Mouse (Mus musculus): Measurements from ENCODE around the gene Mtm1. TPM values are rescaled to one million over a fixed set of nuclear protein-coding genes. Genes with fewer than 3 reads are reported as not detected.
A peak's percentile ranks its signal among the peaks of the same experiment; 100 is the strongest.
"Not testable (repeated sequence)": the region's sequence is repeated elsewhere in the genome, so short reads cannot be mapped to it uniquely, and the experiment has no call there.

Gene Mtm1
- polyA plus RNA-seq, 1 experiment from 2014 or later, result 5.4 TPM

DNA sequence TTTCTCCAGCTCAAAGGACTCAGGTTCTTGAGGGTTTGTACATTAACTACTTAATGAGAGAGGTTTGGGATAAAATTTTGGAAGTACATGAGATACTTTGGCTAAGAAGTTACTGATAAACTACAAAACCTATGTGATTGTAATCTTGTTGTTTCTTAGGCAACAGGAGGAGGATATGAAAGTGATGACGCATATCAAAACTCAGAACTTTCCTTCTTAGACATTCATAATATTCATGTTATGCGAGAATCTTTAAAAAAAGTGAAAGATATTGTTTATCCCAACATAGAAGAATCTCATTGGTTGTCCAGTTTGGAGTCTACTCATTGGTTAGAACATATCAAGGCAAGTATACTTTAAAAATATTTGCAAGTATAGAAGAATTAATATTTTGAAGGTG lies 85.4 kb downstream of the Mtm1 start:
- Histone ChIP-seq H3K4me2 (ENCODE audit: low read length) (no peak overlapping the region), H3K4me3 (replicated peaks; ENCODE audit: low read depth, low read length) (no peak overlapping the region), H3K4me1 (replicated peaks; ENCODE audit: insufficient read depth, low read length) (no peaks in the 10 kb centered on the region), H3K27ac (no peak overlapping the region), H3K27me3 (ENCODE audit: insufficient read depth, low read length) (no peaks in the 10 kb centered on the region), H3K9ac (ENCODE audit: low read depth, low read length) (no peak overlapping the region), H3K36me3 (ENCODE audit: insufficient read depth, low read length) (no peaks in the 10 kb centered on the region), H3K9me3 (replicated peaks; ENCODE audit: low read length) (no peaks in the 10 kb centered on the region)
- 76% methylated on average over 2 of the region's 2 CpGs for WGBS
- ATAC-seq (replicated peaks; ENCODE audit: low FRiP score, low read depth) (no peak), DNase-seq (ENCODE audit: low spot score) (no peak)
- no peak for TF ChIP-seq CTCF (IDR thresholded peaks at IDR 0.05; ENCODE audit: low read depth)

DNA sequence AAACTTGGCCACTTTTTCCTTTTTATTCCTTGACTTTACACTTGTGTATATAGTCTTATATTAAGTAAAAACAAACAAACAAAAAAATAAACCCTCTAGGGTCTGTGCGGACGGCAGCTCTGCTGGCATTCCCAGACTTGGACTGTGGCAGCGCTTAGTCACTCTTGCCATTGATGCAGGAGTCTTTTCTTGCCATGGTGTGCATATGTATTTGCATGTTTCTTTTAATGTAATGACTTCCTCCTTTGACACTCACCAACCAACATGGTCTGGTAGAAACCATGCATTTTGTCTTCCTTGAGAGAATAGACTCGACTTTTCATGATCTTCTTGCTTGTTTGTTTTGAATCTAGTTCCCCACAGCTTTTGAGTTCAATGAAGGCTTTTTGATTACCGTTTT lies 91.6 kb downstream of the Mtm1 start:
- WGBS, result 85% methylated on average over 5 of the region's 5 CpGs
- DNase-seq (ENCODE audit: low spot score) (no peak), ATAC-seq (replicated peaks; ENCODE audit: low FRiP score, low read depth) (no peak)
- Histone ChIP-seq H3K9ac (ENCODE audit: low read depth, low read length) (no peak overlapping the region), H3K4me1 (replicated peaks; ENCODE audit: insufficient read depth, low read length) (no peaks in the 10 kb centered on the region), H3K4me2 (ENCODE audit: low read length) (no peak overlapping the region), H3K27ac (no peak overlapping the region), H3K4me3 (replicated peaks; ENCODE audit: low read depth, low read length) (no peak overlapping the region), H3K27me3 (ENCODE audit: insufficient read depth, low read length) (no peaks in the 10 kb centered on the region), H3K36me3 (ENCODE audit: insufficient read depth, low read length) (no peaks in the 10 kb centered on the region), H3K9me3 (replicated peaks; ENCODE audit: low read length) (no peaks in the 10 kb centered on the region)
- no peak for TF ChIP-seq CTCF (IDR thresholded peaks at IDR 0.05; ENCODE audit: low read depth)

GRCm38 (mm10) chrX:71311229-71311628 lies 100.7 kb downstream of the Mtm1 start:
- H3K9ac ChIP-seq (ENCODE audit: low read depth, low read length), result no peak overlapping the region
- DNase-seq (ENCODE audit: low spot score) (peak; percentile 65), ATAC-seq (replicated peaks; ENCODE audit: low FRiP score, low read depth) (no peak)
- H3K4me2 ChIP-seq (ENCODE audit: low read length), result no peak overlapping the region
- H3K4me1 ChIP-seq (replicated peaks; ENCODE audit: insufficient read depth, low read length), result no peaks in the 10 kb centered on the region
- no peak overlapping the region for H3K4me3 ChIP-seq (replicated peaks; ENCODE audit: low read depth, low read length)
- no peaks in the 10 kb centered on the region for H3K36me3 ChIP-seq (ENCODE audit: insufficient read depth, low read length)
- H3K27me3 ChIP-seq (ENCODE audit: insufficient read depth, low read length), result no peaks in the 10 kb centered on the region
- H3K27ac ChIP-seq, result no peak overlapping the region
- WGBS, result 34% methylated on average over 8 of the region's 8 CpGs
- H3K9me3 ChIP-seq (replicated peaks; ENCODE audit: low read length), result no peaks in the 10 kb centered on the region
- peak; percentile 86 for TF ChIP-seq CTCF (IDR thresholded peaks at IDR 0.05; ENCODE audit: low read depth)

- H3K4me2 ChIP-seq (ENCODE audit: low read length), result no peak overlapping the region
- 90% methylated on average over 5 of the region's 5 CpGs for WGBS
- H3K36me3 ChIP-seq (ENCODE audit: insufficient read depth, low read length), result no peaks in the 10 kb centered on the region
- DNase-seq (ENCODE audit: low spot score), result no peak
- H3K9ac ChIP-seq (ENCODE audit: low read depth, low read length), result no peak overlapping the region
- no peaks in the 10 kb centered on the region for H3K4me1 ChIP-seq (replicated peaks; ENCODE audit: insufficient read depth, low read length)
- H3K27ac ChIP-seq, result no peak overlapping the region
- no peak for TF ChIP-seq CTCF (IDR thresholded peaks at IDR 0.05; ENCODE audit: low read depth)
- ATAC-seq (replicated peaks; ENCODE audit: low FRiP score, low read depth), result no peak
- no peak overlapping the region for H3K4me3 ChIP-seq (replicated peaks; ENCODE audit: low read depth, low read length)
- H3K27me3 ChIP-seq (ENCODE audit: insufficient read depth, low read length), result no peaks in the 10 kb centered on the region
- H3K9me3 ChIP-seq (replicated peaks; ENCODE audit: low read length), result no peaks in the 10 kb centered on the region
These were observed 103.8 kb downstream of the Mtm1 start for GRCm38 (mm10) chrX:71314380-71314779.

DNA sequence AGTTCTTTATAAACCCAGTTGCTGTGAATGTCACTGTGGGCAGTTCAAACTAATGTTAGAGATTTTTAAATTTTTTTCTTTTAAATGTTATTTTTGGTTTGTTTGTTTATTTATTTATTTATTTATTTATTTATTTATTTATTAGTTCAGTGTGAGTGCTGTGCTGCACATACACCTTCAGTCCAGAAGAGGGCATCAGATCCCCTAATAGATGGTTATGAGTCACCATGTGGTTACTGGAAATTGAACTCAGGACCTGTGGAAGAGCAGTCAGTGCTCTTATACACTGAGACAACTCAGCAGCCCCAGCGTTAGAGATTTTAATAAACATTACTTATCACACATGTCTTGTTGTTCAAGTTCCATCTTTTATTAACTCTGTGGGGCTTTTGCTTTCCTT lies 141.5 kb downstream of the Mtm1 start:
- Histone ChIP-seq H3K4me2 (ENCODE audit: low read length) (no peak overlapping the region), H3K9ac (ENCODE audit: low read depth, low read length) (no peak overlapping the region), H3K27ac (no peak overlapping the region), H3K27me3 (ENCODE audit: insufficient read depth, low read length) (no peaks in the 10 kb centered on the region), H3K9me3 (replicated peaks; ENCODE audit: low read length) (no peaks in the 10 kb centered on the region), H3K36me3 (ENCODE audit: insufficient read depth, low read length) (no peaks in the 10 kb centered on the region), H3K4me1 (replicated peaks; ENCODE audit: insufficient read depth, low read length) (no peaks in the 10 kb centered on the region), H3K4me3 (replicated peaks; ENCODE audit: low read depth, low read length) (no peak overlapping the region)
- peak; percentile 7 for DNase-seq (ENCODE audit: low spot score)
- 68% methylated on average over 1 of the region's 1 CpGs for WGBS
- TF ChIP-seq CTCF (IDR thresholded peaks at IDR 0.05; ENCODE audit: low read depth), result peak; percentile 45
- no peak for ATAC-seq (replicated peaks; ENCODE audit: low FRiP score, low read depth)

- 47% methylated on average over 1 of the region's 1 CpGs for WGBS
- Histone ChIP-seq H3K4me1 (replicated peaks; ENCODE audit: insufficient read depth, low read length) (no peaks in the 10 kb centered on the region), H3K9me3 (replicated peaks; ENCODE audit: low read length) (no peaks in the 10 kb centered on the region), H3K27me3 (ENCODE audit: insufficient read depth, low read length) (no peaks in the 10 kb centered on the region), H3K36me3 (ENCODE audit: insufficient read depth, low read length) (no peaks in the 10 kb centered on the region), H3K4me2 (ENCODE audit: low read length) (no peak overlapping the region), H3K27ac (no peak overlapping the region), H3K4me3 (replicated peaks; ENCODE audit: low read depth, low read length) (no peak overlapping the region), H3K9ac (ENCODE audit: low read depth, low read length) (no peak overlapping the region)
- no peak for ATAC-seq (replicated peaks; ENCODE audit: low FRiP score, low read depth)
- DNase-seq (ENCODE audit: low spot score), result no peak
- no peak for TF ChIP-seq CTCF (IDR thresholded peaks at IDR 0.05; ENCODE audit: low read depth)
These were observed 144.8 kb downstream of the Mtm1 start for GRCm38 (mm10) chrX:71355331-71355730.

DNA sequence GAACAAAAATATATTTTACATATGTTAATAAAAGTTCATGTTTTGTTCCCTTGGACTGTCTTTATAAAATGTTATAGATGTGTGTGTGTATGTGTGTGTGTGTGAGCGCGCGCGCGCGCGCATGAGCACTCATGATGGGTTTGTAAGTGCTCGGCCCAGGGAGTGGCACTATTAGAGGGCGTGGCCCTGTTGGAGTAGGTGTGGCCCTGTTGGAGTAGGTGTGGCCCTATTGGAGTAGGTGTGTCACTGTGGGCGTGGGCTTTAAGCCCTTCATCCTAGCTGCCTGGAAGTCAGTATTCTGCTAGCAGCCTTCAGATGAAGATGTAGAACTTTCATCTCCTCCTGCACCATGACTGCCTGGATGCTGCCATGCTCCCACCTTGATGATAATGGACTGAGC lies 151.2 kb downstream of the Mtm1 start:
- H3K4me1 ChIP-seq (replicated peaks; ENCODE audit: insufficient read depth, low read length); DNase-seq (ENCODE audit: low spot score); H3K4me2 ChIP-seq (ENCODE audit: low read length); H3K27me3 ChIP-seq (ENCODE audit: insufficient read depth, low read length); H3K27ac ChIP-seq; H3K36me3 ChIP-seq (ENCODE audit: insufficient read depth, low read length); ATAC-seq (replicated peaks; ENCODE audit: low FRiP score, low read depth); H3K9me3 ChIP-seq (replicated peaks; ENCODE audit: low read length); H3K9ac ChIP-seq (ENCODE audit: low read depth, low read length); H3K4me3 ChIP-seq (replicated peaks; ENCODE audit: low read depth, low read length): not testable (repeated sequence)
- WGBS, result 92% methylated on average over 10 of the region's 10 CpGs
